Mouse (Mus musculus): ENCODE measurements around the gene Shisa5. TPM values are rescaled to one million over a fixed set of nuclear protein-coding genes. Genes with fewer than 3 reads are reported as not detected.

The Shisa5 gene
- total and polyA plus RNA-seq, 3 experiments = 153 to 170 (median 166) TPM

DNA sequence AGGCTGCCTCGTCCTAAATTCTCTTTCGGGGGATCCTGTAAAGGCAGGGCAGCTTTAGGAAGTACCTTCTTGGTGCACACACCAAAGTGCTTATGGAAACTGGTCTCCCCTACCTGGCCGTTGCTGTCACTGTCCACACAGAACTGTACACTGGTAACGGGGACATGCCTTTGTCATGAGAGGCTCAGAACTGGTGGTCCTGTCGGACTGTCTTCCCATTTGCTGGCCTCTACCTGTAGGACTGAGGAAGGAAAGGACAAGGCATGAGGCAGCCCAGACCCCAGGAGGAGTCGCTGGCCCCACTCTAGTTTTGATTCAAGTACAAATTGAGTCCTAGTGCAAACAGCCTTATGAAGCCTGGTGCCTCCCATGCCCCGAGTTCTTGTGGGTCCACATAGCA, 7.4 kb upstream of the Shisa5 start:
- H3K27me3 ChIP-seq (replicated peaks) = no peaks in the 10 kb centered on the region
- H3K27ac ChIP-seq (ENCODE audit: insufficient read depth, low read depth) = no peak overlapping the region
- dilution Hi-C loops (cut with MboI; ENCODE audit: extremely low pct_ligation_motif_present, extremely low pct_unique_long_range_greater_than_20kb, low sequenced_read_pairs) (no loop called here), in situ Hi-C loops (cut with MboI; ENCODE audit: low pct_ligation_motif_present, low pct_unique_long_range_greater_than_20kb, low sequenced_read_pairs) (no loop called here)
- peaks cover 0 to 39% of the 10 kb centered on the region in 2 experiments for H3K36me3 ChIP-seq (replicated peaks in 1 of 2; ENCODE audit: control insufficient read depth in 1 of 2, insufficient read depth in 1 of 2, low read length in 1 of 2)
- H3K4me2 ChIP-seq (ENCODE audit: insufficient read depth, low read depth, poor library complexity, severe bottlenecking) = no peak overlapping the region
- no peak overlapping the region for H3K4me3 ChIP-seq (replicated peaks in 1 of 3; ENCODE audit: low read depth in 2 of 3, low read length in 2 of 3, poor library complexity in 1 of 3)
- TF ChIP-seq ETS1 (conservative IDR thresholded peaks at IDR 0.05; ENCODE audit: low read depth, low read length) = no peak
- TF ChIP-seq POLR2A (IDR thresholded peaks at IDR 0.05; ENCODE audit: low read depth, low read length) = no peak
- no peak for TF ChIP-seq ZMIZ1 (IDR thresholded peaks at IDR 0.05; ENCODE audit: low read depth, low read length)
- no peak for TF ChIP-seq MXI1 (IDR thresholded peaks at IDR 0.05; ENCODE audit: low read depth, low read length)
- no peak for TF ChIP-seq PAX5 (IDR thresholded peaks at IDR 0.05; ENCODE audit: low read length)
- TF ChIP-seq TBP (conservative IDR thresholded peaks at IDR 0.05; ENCODE audit: low read depth, low read length) = no peak
- TF ChIP-seq JUND (conservative IDR thresholded peaks at IDR 0.05; ENCODE audit: low read depth, low read length) = no peak
- no peak for TF ChIP-seq MAFK (IDR thresholded peaks at IDR 0.05; ENCODE audit: insufficient replicate concordance, low read length)
- TF ChIP-seq JUN (IDR thresholded peaks at IDR 0.05; ENCODE audit: insufficient read depth, low read depth, low read length) = no peak
- TF ChIP-seq NRF1 (IDR thresholded peaks at IDR 0.05; ENCODE audit: low read depth, low read length) = no peak
- no peak for TF ChIP-seq TCF12 (IDR thresholded peaks at IDR 0.05; ENCODE audit: low read depth, low read length)
- no peak for TF ChIP-seq RAD21 (IDR thresholded peaks at IDR 0.05; ENCODE audit: low read depth, low read length)
- TF ChIP-seq CTCF (conservative IDR thresholded peaks at IDR 0.05 in 1 of 2, IDR thresholded peaks at IDR 0.05 in 1 of 2; ENCODE audit: low read depth in 2 of 2, low read length in 2 of 2) = no peak
- TF ChIP-seq ZKSCAN1 (IDR thresholded peaks at IDR 0.05; ENCODE audit: borderline replicate concordance, low read depth, low read length) = no peak
- TF ChIP-seq POLR2AphosphoS2 (IDR thresholded peaks at IDR 0.05; ENCODE audit: low read depth, low read length) = no peak
- no peak for TF ChIP-seq GABPA (IDR thresholded peaks at IDR 0.05; ENCODE audit: insufficient replicate concordance, low read depth, low read length)
- TF ChIP-seq MAZ (IDR thresholded peaks at IDR 0.05; ENCODE audit: low read depth, low read length) = no peak
- no peak for TF ChIP-seq NELFE (IDR thresholded peaks at IDR 0.05; ENCODE audit: low read depth, low read length)
- no peaks in the 10 kb centered on the region for H3K4me1 ChIP-seq (ENCODE audit: control insufficient read depth in 1 of 2, insufficient read depth in 2 of 2)
- H3K9ac ChIP-seq (ENCODE audit: insufficient read depth, low read depth) = no peak overlapping the region
- DNase-seq (ENCODE audit: extremely low read depth) = no peak
- no peaks in the 10 kb centered on the region for H3K9me3 ChIP-seq (replicated peaks; ENCODE audit: low read length)
- no peaks in the 10 kb centered on the region for H3K79me2 ChIP-seq (replicated peaks; ENCODE audit: control insufficient read depth, extremely low read depth, insufficient read depth, poor library complexity, severe bottlenecking)

GRCm38 (mm10) chr9:109031686-109032085, 6.7 kb upstream of the Shisa5 start:
- dilution Hi-C loops (cut with MboI; ENCODE audit: extremely low pct_ligation_motif_present, extremely low pct_unique_long_range_greater_than_20kb, low sequenced_read_pairs) = no loop called here

More at GRCm38 (mm10) chr9:109031686-109032085, 6.7 kb upstream of the Shisa5 start:
- DNase-seq (ENCODE audit: extremely low read depth) = no peak
- in situ Hi-C loops (cut with MboI; ENCODE audit: low pct_ligation_motif_present, low pct_unique_long_range_greater_than_20kb, low sequenced_read_pairs) = no loop called here
- H3K27me3 ChIP-seq (replicated peaks) = no peaks in the 10 kb centered on the region
- H3K9ac ChIP-seq (ENCODE audit: insufficient read depth, low read depth) = no peak overlapping the region
- H3K27ac ChIP-seq (ENCODE audit: insufficient read depth, low read depth) = no peak overlapping the region
- H3K4me1 ChIP-seq (ENCODE audit: control insufficient read depth in 1 of 2, insufficient read depth in 2 of 2) = no peaks in the 10 kb centered on the region
- no peak overlapping the region for H3K4me2 ChIP-seq (ENCODE audit: insufficient read depth, low read depth, poor library complexity, severe bottlenecking)
- no peak overlapping the region for H3K4me3 ChIP-seq (replicated peaks in 1 of 3; ENCODE audit: low read depth in 2 of 3, low read length in 2 of 3, poor library complexity in 1 of 3)
- peaks cover 0 to 36% of the 10 kb centered on the region in 2 experiments for H3K36me3 ChIP-seq (replicated peaks in 1 of 2; ENCODE audit: control insufficient read depth in 1 of 2, insufficient read depth in 1 of 2, low read length in 1 of 2)
- H3K79me2 ChIP-seq (replicated peaks; ENCODE audit: control insufficient read depth, extremely low read depth, insufficient read depth, poor library complexity, severe bottlenecking) = no peaks in the 10 kb centered on the region
- TF ChIP-seq POLR2A (IDR thresholded peaks at IDR 0.05; ENCODE audit: low read depth, low read length) (no peak), MAX (IDR thresholded peaks at IDR 0.05; ENCODE audit: low read length) (no peak), ZMIZ1 (IDR thresholded peaks at IDR 0.05; ENCODE audit: low read depth, low read length) (no peak)
- H3K9me3 ChIP-seq (replicated peaks; ENCODE audit: low read length) = no peaks in the 10 kb centered on the region
